Mouse (Mus musculus): ENCODE results near the gene Insm2.
A peak's percentile ranks its signal among the peaks of the same experiment; 100 is the strongest.

- TF ChIP-seq USF1 (IDR thresholded peaks at IDR 0.05; ENCODE audit: low read depth) (no peak), CTCF (IDR thresholded peaks at IDR 0.05; ENCODE audit: control insufficient read depth, insufficient read depth, insufficient read length) (no peak), MYOD1 (IDR thresholded peaks at IDR 0.05; ENCODE audit: control insufficient read depth, insufficient read length, low read depth) (peak; percentile 12), MAX (IDR thresholded peaks at IDR 0.05) (no peak), CEBPB (IDR thresholded peaks at IDR 0.05; ENCODE audit: low read depth) (no peak), MYOG (IDR thresholded peaks at IDR 0.05; ENCODE audit: control insufficient read depth, extremely low read depth, insufficient read length) (no peak)
Measured at GRCm38 (mm10) chr12:55569676-55570075, 29.6 kb upstream of the Insm2 start.
